Mouse (Mus musculus) embryonic fibroblast, embryonic 13.5 days (primary cell): ENCODE data around the gene Dhx37.

Source experiments
- CTCF ChIP-seq: IDR thresholded peaks from 2 replicates; pipeline ENCODE4 v1.5.1; 2011; ENCODE audit warnings: mild to moderate bottlenecking, control low read depth, low read length, moderate library complexity, borderline replicate concordance; ENCODE audit not compliant: insufficient read depth
- POLR2A ChIP-seq: IDR thresholded peaks from 2 replicates; pipeline ENCODE4 v1.6.1; 2011; ENCODE audit warnings: low read depth, mild to moderate bottlenecking, control low read depth, low read length, moderate library complexity

- TF ChIP-seq CTCF (no peak), POLR2A (peak; percentile 41; the same call in 1 of the 2 replicates)
Observed at GRCm38 (mm10) chr5:125404903-125405545, 28.9 kb downstream of the Dhx37 start.
